Mouse (Mus musculus) CH12.LX (cell line): ENCODE data around the gene Megf8. TPM values are rescaled to one million over a fixed set of nuclear protein-coding genes. Genes with fewer than 3 reads are reported as not detected.
A peak's percentile ranks its signal among the peaks of the same experiment; 100 is the strongest.

ENCODE experiments used
- DNase-seq: peaks from one replicate; pipeline ENCODE4 v3.0.0-alpha.2; 2013; ENCODE audit errors: extremely low read depth
- H3K27ac ChIP-seq: 2 replicates; pipeline ENCODE4 v1.5.1; 2012; ENCODE audit warnings: low read depth, mild to moderate bottlenecking, control low read depth, moderate library complexity; ENCODE audit not compliant: insufficient read depth
- H3K27me3 ChIP-seq: replicated peaks from 2 replicates; pipeline ENCODE3; 2012; ENCODE audit warnings: inconsistent platforms
- H3K36me3 ChIP-seq, 2 experiments: replicated peaks in 1 of 2; 2 replicates each; pipeline versions ENCODE3 to v1.6.1; 2012; ENCODE audit warnings: inconsistent platforms in 1 of 2, low read length in 1 of 2, mild to moderate bottlenecking in 1 of 2, mixed read lengths in 1 of 2, moderate library complexity in 1 of 2; ENCODE audit not compliant: control insufficient read depth in 1 of 2, insufficient read depth in 1 of 2
- H3K4me1 ChIP-seq, 2 experiments: 2 replicates each; pipeline ENCODE4 v1.6.1; 2012; ENCODE audit warnings: inconsistent platforms in 1 of 2, moderate library complexity in 1 of 2; ENCODE audit not compliant: insufficient read depth in 2 of 2, control insufficient read depth in 1 of 2
- H3K4me2 ChIP-seq: 2 replicates; pipeline ENCODE4 v1.6.1; 2012; ENCODE audit warnings: low read depth, mild to moderate bottlenecking, control low read depth; ENCODE audit not compliant: poor library complexity, insufficient read depth, severe bottlenecking
- H3K4me3 ChIP-seq, 3 experiments: fragments of 150-350 bp in 1 of 3; sonication (generic) in 1 of 3; replicated peaks in 1 of 3; 2 replicates each; pipeline versions ENCODE3 to v1.5.1; 2011 to 2012; ENCODE audit warnings: low read depth in 2 of 3, low read length in 2 of 3, mild to moderate bottlenecking in 2 of 3, moderate library complexity in 2 of 3, control low read depth in 1 of 3, improper control_type of control experiment in 1 of 3, inconsistent platforms in 1 of 3, mixed read lengths in 1 of 3; ENCODE audit not compliant: poor library complexity in 1 of 3
- H3K79me2 ChIP-seq: replicated peaks from 2 replicates; pipeline ENCODE4 v1.6.1; 2012; ENCODE audit warnings: mild to moderate bottlenecking, moderate library complexity; ENCODE audit not compliant: control insufficient read depth, poor library complexity, insufficient read depth, severe bottlenecking; ENCODE audit errors: extremely low read depth
- H3K9ac ChIP-seq: 2 replicates; pipeline ENCODE4 v1.6.1; 2012; ENCODE audit warnings: low read depth, mild to moderate bottlenecking, control low read depth, moderate library complexity; ENCODE audit not compliant: insufficient read depth
- H3K9me3 ChIP-seq: replicated peaks from 2 replicates; pipeline ENCODE3; 2012; ENCODE audit warnings: low read length, inconsistent platforms, mixed read lengths
- CTCF ChIP-seq, 2 experiments: IDR thresholded peaks in 1 of 2; conservative IDR thresholded peaks in 1 of 2; 2 replicates each; pipeline ENCODE4 v1.5.1; 2011 to 2012; ENCODE audit warnings: low read depth in 2 of 2, low read length in 2 of 2, improper control_type of control experiment in 1 of 2, inconsistent platforms in 1 of 2, mild to moderate bottlenecking in 1 of 2, moderate library complexity in 1 of 2
- E2F4 ChIP-seq: IDR thresholded peaks from 2 replicates; pipeline ENCODE4 v1.6.1; 2011; ENCODE audit warnings: low read depth, low read length, improper control_type of control experiment; ENCODE audit not compliant: insufficient replicate concordance
- ELF1 ChIP-seq: IDR thresholded peaks from 2 replicates; pipeline ENCODE4 v1.6.1; 2014; ENCODE audit warnings: low read depth, mild to moderate bottlenecking, inconsistent platforms, low read length, improper control_type of control experiment
- ETS1 ChIP-seq: conservative IDR thresholded peaks from 2 replicates; pipeline ENCODE4 v1.6.1; 2012; ENCODE audit warnings: low read depth, mild to moderate bottlenecking, inconsistent platforms, low read length, improper control_type of control experiment, moderate library complexity
- IRF4 ChIP-seq: IDR thresholded peaks from 2 replicates; pipeline ENCODE4 v1.6.1; 2014; ENCODE audit warnings: low read depth, mild to moderate bottlenecking, inconsistent platforms, low read length, improper control_type of control experiment
- JUND ChIP-seq: conservative IDR thresholded peaks from 2 replicates; pipeline ENCODE4 v1.6.1; 2011; ENCODE audit warnings: low read depth, low read length, improper control_type of control experiment
- KAT2A ChIP-seq: IDR thresholded peaks from 2 replicates; pipeline ENCODE4 v1.6.1; 2012; ENCODE audit warnings: low read length, improper control_type of control experiment, inconsistent platforms; ENCODE audit not compliant: insufficient replicate concordance
- MAZ ChIP-seq: IDR thresholded peaks from 2 replicates; pipeline ENCODE4 v1.6.1; 2012; ENCODE audit warnings: low read depth, mild to moderate bottlenecking, inconsistent platforms, low read length, improper control_type of control experiment, moderate library complexity
- MXI1 ChIP-seq: IDR thresholded peaks from 2 replicates; pipeline ENCODE4 v1.6.1; 2011; ENCODE audit warnings: mild to moderate bottlenecking, low read depth, low read length, improper control_type of control experiment
- NELFE ChIP-seq: IDR thresholded peaks from 2 replicates; pipeline ENCODE4 v1.6.1; 2011; ENCODE audit warnings: low read depth, low read length, improper control_type of control experiment
- NRF1 ChIP-seq: IDR thresholded peaks from 2 replicates; pipeline ENCODE4 v1.6.1; 2014; ENCODE audit warnings: low read depth, mild to moderate bottlenecking, inconsistent platforms, low read length, improper control_type of control experiment, moderate library complexity
- POLR2A ChIP-seq: IDR thresholded peaks from 2 replicates; pipeline ENCODE4 v1.6.1; 2011; ENCODE audit warnings: low read depth, mild to moderate bottlenecking, improper control_type of control experiment, low read length
- RCOR1 ChIP-seq: conservative IDR thresholded peaks from 2 replicates; pipeline ENCODE4 v1.6.1; 2012; ENCODE audit warnings: low read depth, mild to moderate bottlenecking, inconsistent platforms, low read length, improper control_type of control experiment
- SIN3A ChIP-seq: IDR thresholded peaks from 2 replicates; pipeline ENCODE4 v1.6.1; 2012; ENCODE audit warnings: low read length, improper control_type of control experiment, inconsistent platforms
- TCF12 ChIP-seq: IDR thresholded peaks from 2 replicates; pipeline ENCODE4 v1.6.1; 2014; ENCODE audit warnings: low read depth, mild to moderate bottlenecking, inconsistent platforms, low read length, improper control_type of control experiment
- ZMIZ1 ChIP-seq: IDR thresholded peaks from 2 replicates; pipeline ENCODE4 v1.6.1; 2012; ENCODE audit warnings: low read depth, mild to moderate bottlenecking, inconsistent platforms, low read length, improper control_type of control experiment
- ZNF384 ChIP-seq: IDR thresholded peaks from 2 replicates; pipeline ENCODE4 v1.6.1; 2012; ENCODE audit warnings: low read depth, low read length, improper control_type of control experiment, inconsistent platforms
- dilution Hi-C: fragments of 300-500 bp; cut with MboI; formaldehyde crosslinking; loops from 2 replicates; pipeline ENCODE4 v1.14.3; 2020; ENCODE audit warnings: low sequenced_read_pairs; ENCODE audit not compliant: extremely low pct_unique_long_range_greater_than_20kb, extremely low pct_ligation_motif_present
- in situ Hi-C: fragments of 300-500 bp; cut with MboI; formaldehyde crosslinking; loops from 3 replicates; pipeline ENCODE4 v1.14.3; 2019; ENCODE audit warnings: low sequenced_read_pairs, low pct_ligation_motif_present, low pct_unique_long_range_greater_than_20kb, mixed read lengths
- polyA plus RNA-seq: library from polyadenylated mRNA; unstranded; fragments of >175 nt; gene quantifications from 2 replicates; pipeline ENCODE4 v1.2.1, GENCODE M21; 2012; ENCODE audit warnings: low read depth; ENCODE audit not compliant: insufficient read length
- total RNA-seq, 2 experiments: library from RNA; depleted of rRNA; stranded (reverse); fragments of 300-350 nt in 1 of 2; fragments of >200 nt in 1 of 2; gene quantifications; 2 replicates each; pipeline ENCODE4 v1.2.3; 2012 to 2014

Gene Megf8
- total and polyA plus RNA-seq, 3 experiments: 0.62 to 1.7 (median 1.2) TPM

DNA sequence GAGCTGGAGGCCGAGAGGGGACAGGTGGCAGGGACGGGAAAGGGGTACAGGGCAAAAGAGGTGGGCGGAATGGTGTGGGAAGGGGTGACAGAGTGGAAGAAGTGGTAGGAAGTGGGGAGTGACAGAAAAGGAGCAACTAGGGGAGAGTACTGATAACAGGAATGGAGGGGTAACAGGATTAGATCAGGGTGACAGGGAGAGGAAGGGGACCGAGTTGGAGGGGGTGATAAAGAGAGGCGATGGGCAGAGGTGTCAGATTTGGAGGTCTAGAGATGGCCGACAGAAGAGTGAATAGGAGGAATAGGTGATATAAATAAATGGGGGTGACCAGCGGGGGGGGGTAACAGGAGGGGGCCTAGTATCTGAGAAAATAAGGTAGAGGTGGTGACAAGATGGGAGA is 48.4 kb upstream of the Megf8 start:
- peak overlapping the region; percentile 77 to 97 (median 93) for H3K4me3 ChIP-seq
- peak overlapping the region; percentile 90 for H3K4me2 ChIP-seq
- peaks cover 28 to 39% of the 10 kb centered on the region in 2 experiments for H3K4me1 ChIP-seq
- H3K27me3 ChIP-seq: no peaks in the 10 kb centered on the region
- in situ Hi-C loops (no loop called here), dilution Hi-C loops (no loop called here)
- DNase-seq: no peak
- H3K36me3 ChIP-seq: peaks cover 27 to 32% of the 10 kb centered on the region in 2 experiments
- 0 out of 2 replicates have a peak, but pooled peaks have one; percentile 15 for TF ChIP-seq SIN3A
- TF ChIP-seq ELF1: no peak
- peak overlapping the region; percentile 74 for H3K27ac ChIP-seq
- H3K79me2 ChIP-seq: 0 out of 2 replicates have a peak, but pooled peaks cover 2% of the 10 kb centered on the region
- H3K9me3 ChIP-seq: no peaks in the 10 kb centered on the region
- peak overlapping the region; percentile 91 for H3K9ac ChIP-seq

DNA sequence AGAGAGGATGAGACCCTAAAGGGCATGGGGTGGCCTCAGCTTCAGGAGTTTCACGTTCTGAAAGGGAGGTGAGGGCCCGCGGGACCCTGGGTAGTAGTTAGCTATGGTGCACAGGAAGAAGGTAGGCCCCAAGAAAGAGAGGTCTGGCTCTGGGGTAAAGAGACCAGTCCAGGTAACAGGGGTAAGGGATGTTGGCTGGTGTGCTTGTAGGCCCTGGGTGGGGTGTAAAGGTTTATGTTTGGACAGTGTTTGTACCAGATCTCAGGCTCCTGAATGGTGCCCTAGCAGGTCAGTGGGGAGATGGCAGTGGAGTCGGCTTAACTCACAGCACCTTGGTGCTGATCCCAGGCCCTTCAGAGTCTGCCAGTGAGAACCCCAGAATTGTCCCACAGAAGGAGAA is 47.9 kb upstream of the Megf8 start:
- Histone ChIP-seq H3K9me3 (no peaks in the 10 kb centered on the region), H3K9ac (peak overlapping the region; percentile 91), H3K27me3 (no peaks in the 10 kb centered on the region), H3K4me1 (peaks cover 28 to 44% of the 10 kb centered on the region in 2 experiments), H3K4me2 (peak overlapping the region; percentile 90), H3K27ac (peak overlapping the region; percentile 74), H3K36me3 (peaks cover 30 to 36% of the 10 kb centered on the region in 2 experiments), H3K79me2 (0 out of 2 replicates have a peak, but pooled peaks cover 2% of the 10 kb centered on the region), H3K4me3 (peak overlapping the region; percentile 77 to 97 (median 93))
- dilution Hi-C loops: no loop called here
- DNase-seq: no peak
- no peak for TF ChIP-seq RCOR1
- 0 out of 2 replicates have a peak, but pooled peaks have one; percentile 5 for TF ChIP-seq TCF12
- TF ChIP-seq SIN3A: 0 out of 2 replicates have a peak, but pooled peaks have one; percentile 25
- in situ Hi-C loops: no loop called here

GRCm38 (mm10) chr7:25269545-25270271 is 47.3 kb upstream of the Megf8 start:
- H3K27ac ChIP-seq: peak overlapping the region; percentile 81
- H3K9me3 ChIP-seq: no peaks in the 10 kb centered on the region
- H3K79me2 ChIP-seq: 0 out of 2 replicates have a peak, but pooled peaks cover 2% of the 10 kb centered on the region
- TF ChIP-seq JUND (no peak), NRF1 (peak; percentile 83), ETS1 (0 out of 2 replicates have a peak, but pooled peaks have one; percentile 27), NELFE (no peak), IRF4 (no peak), SIN3A (peak; percentile 43; the same call in 1 of the 2 replicates), E2F4 (no peak), TCF12 (0 out of 2 replicates have a peak, but pooled peaks have one; percentile 13), ZMIZ1 (0 out of 2 replicates have a peak, but pooled peaks have one; percentile 35), MAZ (no peak), ELF1 (peak; percentile 52), CTCF (conservative IDR thresholded peaks at IDR 0.05 in 1 of 2, IDR thresholded peaks at IDR 0.05 in 1 of 2; ENCODE audit: low read depth in 2 of 2, low read length in 2 of 2) (no peak), MXI1 (peak; percentile 71), POLR2A (peak; percentile 36; the same call in 1 of the 2 replicates), ZNF384 (peak; percentile 90), KAT2A (no peak)
- DNase-seq: peak; percentile 65
- H3K4me2 ChIP-seq: peak overlapping the region; percentile 90
- peaks cover 35 to 50% of the 10 kb centered on the region in 2 experiments for H3K4me1 ChIP-seq
- H3K27me3 ChIP-seq: no peaks in the 10 kb centered on the region
- H3K9ac ChIP-seq: peak overlapping the region; percentile 91
- dilution Hi-C loops (no loop called here), in situ Hi-C loops (loop anchor here (10.0 kb wide), 1 partner anchor 85 kb away; no protein-coding TSS in a partner anchor)
- peak overlapping the region; percentile 77 to 97 (median 93) for H3K4me3 ChIP-seq
- peaks cover 30 to 42% of the 10 kb centered on the region in 2 experiments for H3K36me3 ChIP-seq
